Comparison of ENCODE assay signal across 9 mouse cellular contexts in genomic region chr5:134951053-134951884, GRCm38 (mm10). TPM values are rescaled to one million over a fixed set of nuclear protein-coding genes. Genes with fewer than 3 reads are reported as not detected.
DNase-seq lines count a peak whose midpoint lies in the region; ATAC-seq and TF ChIP-seq lines count a peak whose summit lies in the region.
"Had no signal": no experiment of that assay in that cellular context is flagged by ENCODE, and none has a peak within 500 bp of the region (broad histone marks: within the 10 kb centered on the region; RNA-seq: fewer than 3 reads in every experiment).

No protein-coding gene starts in this region.

- H3K27me3 ChIP-seq in E14TG2a.4 (ENCODE audit: insufficient read depth, low read length), result no peaks in the 10 kb centered on the region
- H3K27me3 ChIP-seq in embryonic facial prominence, embryonic 13.5 days, result peaks cover 21% of the 10 kb centered on the region

- WGBS in embryonic facial prominence, embryonic 13.5 days, result 28% methylated on average over 19 of the region's 19 CpGs

- H3K9ac ChIP-seq in embryonic facial prominence, embryonic 13.5 days, result no peak overlapping the region

- H3K4me1 ChIP-seq in E14TG2a.4 (replicated peaks; ENCODE audit: low read depth, low read length), result peaks cover 84% of the 10 kb centered on the region
- H3K4me1 ChIP-seq in embryonic facial prominence, embryonic 13.5 days, result peaks cover 20% of the 10 kb centered on the region

- H3K4me2 ChIP-seq in embryonic facial prominence, embryonic 13.5 days, result no peak overlapping the region

- H3K9me3 ChIP-seq in E14TG2a.4 (ENCODE audit: low read length), result no peaks in the 10 kb centered on the region
- H3K9me3 ChIP-seq in embryonic facial prominence, embryonic 13.5 days, result no peaks in the 10 kb centered on the region

- H3K4me3 ChIP-seq in E14TG2a.4 (replicated peaks; ENCODE audit: low read length), result peak overlapping the region; percentile 75
- H3K4me3 ChIP-seq in embryonic facial prominence, embryonic 13.5 days, result no peak overlapping the region

- no peaks in the 10 kb centered on the region for H3K36me3 ChIP-seq in E14TG2a.4 (ENCODE audit: insufficient read depth, low read length)
- H3K36me3 ChIP-seq in embryonic facial prominence, embryonic 13.5 days, result no peaks in the 10 kb centered on the region

- peak; percentile 49 for DNase-seq in kidney, postnatal 14 days
- DNase-seq in lung, postnatal 25 days (ENCODE audit: low spot score), result peak; percentile 84
- no peak for DNase-seq in layer of hippocampus, adult 18-20 months (ENCODE audit: low spot score in 2 of 2)
- no peak for DNase-seq in layer of hippocampus, adult 9-10 months (ENCODE audit: low spot score)
- DNase-seq in c-Kit-positive CD71-positive TER-119-positive erythroid progenitor cells, embryonic 14.5 days (ENCODE audit: low spot score), result no peak
- DNase-seq in cerebellum, adult 18-20 months, result no peak

- peak overlapping the region; percentile 39; the same call in 1 of the 2 replicates for H3K27ac ChIP-seq in embryonic facial prominence, embryonic 13.5 days

- no peak for ATAC-seq in embryonic facial prominence, embryonic 13.5 days (ENCODE audit: insufficient number of reproducible peaks, insufficient read depth, low FRiP score, low TSS enrichment, low read depth)

- no peak for TF ChIP-seq CTCF in E14TG2a.4 (conservative IDR thresholded peaks at IDR 0.05; ENCODE audit: low read length)

RNA-seq across cellular contexts. Expression of gene Cldn4, which starts 4.5 kb away (rescaled TPM):
- 21.0 and 22.9 TPM in 2 replicates for polyA plus RNA-seq in embryonic facial prominence, embryonic 13.5 days (2015; fragmentation: Nextera tagmentation; extraction: Ambion mirVana)
- total RNA-seq in layer of hippocampus, adult 18-20 months (2021), result not detected
- total RNA-seq: gastrocnemius, adult 18-20 months had no signal

RNA-seq across cellular contexts. Expression of gene Mettl27, which starts 19.1 kb away (rescaled TPM):
- 21.1 and 21.4 TPM in 2 replicates for polyA plus RNA-seq in embryonic facial prominence, embryonic 13.5 days (2015; fragmentation: Nextera tagmentation; extraction: Ambion mirVana)
- total RNA-seq in layer of hippocampus, adult 18-20 months (2021), result 1 to 10 TPM; 7.5 to 8.6 TPM

RNA-seq across cellular contexts. Expression of gene Cldn3, which starts 34.7 kb away (rescaled TPM):
- polyA plus RNA-seq in embryonic facial prominence, embryonic 13.5 days (2015; fragmentation: Nextera tagmentation; extraction: Ambion mirVana), result 14.8 and 26.4 TPM in 2 replicates
- 1 to 10 TPM in 1 of 2 experiments, under 1 TPM in 1; 0.43 to 1.6 TPM for total RNA-seq in layer of hippocampus, adult 18-20 months (2021)

RNA-seq across cellular contexts. Expression of gene Cldn13, which starts 35.9 kb away (rescaled TPM):
- 0.39 and 2.8 TPM in 2 replicates for polyA plus RNA-seq in embryonic facial prominence, embryonic 13.5 days (2015; fragmentation: Nextera tagmentation; extraction: Ambion mirVana)
- not detected for total RNA-seq in layer of hippocampus, adult 18-20 months (2021)
- total RNA-seq: gastrocnemius, adult 18-20 months had no signal

RNA-seq across cellular contexts. Expression of gene Tmem270, which starts 44.7 kb away (rescaled TPM):
- not detected in 2 replicates for polyA plus RNA-seq in embryonic facial prominence, embryonic 13.5 days (2015; fragmentation: Nextera tagmentation; extraction: Ambion mirVana)
- not detected for total RNA-seq in layer of hippocampus, adult 18-20 months (2021)
- total RNA-seq: gastrocnemius, adult 18-20 months had no signal

Comparison
In these comparisons a context has a peak if more than half of its experiments do, and no peak if none do; other contexts are left out.
1. DNase-seq: peak in kidney, postnatal 14 days (single experiment) and lung, postnatal 25 days (single experiment); none in layer of hippocampus, adult 18-20 months (0 of 2), layer of hippocampus, adult 9-10 months (single experiment), c-Kit-positive CD71-positive TER-119-positive erythroid progenitor cells, embryonic 14.5 days (single experiment) and cerebellum, adult 18-20 months (0 of 2).